Mouse (Mus musculus) ES-E14 (cell line): ENCODE results near the gene Armh4. TPM values are rescaled to one million over a fixed set of nuclear protein-coding genes. Genes with fewer than 3 reads are reported as not detected.

ENCODE experiments used
- DNase-seq: peaks from one replicate; pipeline ENCODE4 v3.0.0-alpha.2; 2013; ENCODE audit warnings: low read depth, low spot score
- H3K27ac ChIP-seq: 2 replicates; pipeline ENCODE4 v1.5.1; 2012; ENCODE audit warnings: low read depth, mild to moderate bottlenecking, low read length, moderate library complexity, mixed read lengths; ENCODE audit not compliant: poor library complexity, insufficient read depth, severe bottlenecking
- H3K36me3 ChIP-seq: 2 replicates; pipeline ENCODE4 v1.6.1; 2012; ENCODE audit warnings: mild to moderate bottlenecking, low read length, moderate library complexity, mixed read lengths; ENCODE audit not compliant: control insufficient read depth, poor library complexity, insufficient read depth, severe bottlenecking
- H3K4me1 ChIP-seq, 2 experiments: fragments of 150-350 bp in 1 of 2; sonication (generic) in 1 of 2; 2 replicates each; pipeline ENCODE4 v1.6.1; 2012; ENCODE audit warnings: low read length in 2 of 2, mild to moderate bottlenecking in 1 of 2, mixed read lengths in 1 of 2; ENCODE audit not compliant: control insufficient read depth in 2 of 2, insufficient read depth in 2 of 2, poor library complexity in 1 of 2
- H3K4me3 ChIP-seq, 2 experiments: fragments of 150-350 bp in 1 of 2; sonication (generic) in 1 of 2; 2 replicates each; pipeline ENCODE4 v1.5.1; 2012; ENCODE audit warnings: low read length in 2 of 2, low read depth in 1 of 2, mild to moderate bottlenecking in 1 of 2, mixed read lengths in 1 of 2; ENCODE audit not compliant: insufficient read depth in 1 of 2, poor library complexity in 1 of 2, severe bottlenecking in 1 of 2
- H3K9ac ChIP-seq: 2 replicates; pipeline ENCODE4 v1.6.1; 2012; ENCODE audit warnings: low read depth, mild to moderate bottlenecking, low read length, mixed read lengths; ENCODE audit not compliant: poor library complexity, insufficient read depth, severe bottlenecking
- H3K9me3 ChIP-seq: fragments of 150-350 bp; sonication (generic); 2 replicates; pipeline ENCODE4 v1.6.1; 2012; ENCODE audit warnings: low read depth, mild to moderate bottlenecking, low read length; ENCODE audit not compliant: control insufficient read depth, insufficient read depth
- CHD2 ChIP-seq: IDR thresholded peaks from 2 replicates; pipeline ENCODE4 v1.6.1; 2014; ENCODE audit warnings: mild to moderate bottlenecking, low read depth, low read length, inconsistent platforms
- HCFC1 ChIP-seq: IDR thresholded peaks from 2 replicates; pipeline ENCODE4 v1.6.1; 2012; ENCODE audit warnings: low read length, inconsistent platforms, borderline replicate concordance; ENCODE audit not compliant: insufficient read depth
- MAFK ChIP-seq: IDR thresholded peaks from 2 replicates; pipeline ENCODE4 v1.6.1; 2014; ENCODE audit warnings: mild to moderate bottlenecking, low read depth, low read length, inconsistent platforms; ENCODE audit not compliant: insufficient read depth
- ZC3H11A ChIP-seq: IDR thresholded peaks from 2 replicates; pipeline ENCODE4 v1.6.1; 2012; ENCODE audit warnings: low read depth, mild to moderate bottlenecking, inconsistent platforms, low read length, borderline replicate concordance
- ZNF384 ChIP-seq: IDR thresholded peaks from 2 replicates; pipeline ENCODE4 v1.6.1; 2012; ENCODE audit warnings: low read depth, low read length, inconsistent platforms
- in situ Hi-C, 2 experiments: fragments of 600-800 bp; cut with MboI; formaldehyde crosslinking; loops; one replicate each; pipeline ENCODE4 v1.15.1; 2025; ENCODE audit warnings: low sequenced_read_pairs in 2 of 2, inconsistent platforms in 1 of 2; ENCODE audit not compliant: unreplicated experiment in 2 of 2
- total RNA-seq: library from RNA; depleted of rRNA; stranded (reverse); fragments of 300-350 nt; gene quantifications from 2 replicates; pipeline ENCODE4 v1.2.3, GENCODE M21; 2012

Armh4 gene
- total RNA-seq, 1 experiment: 3.7 TPM

DNA sequence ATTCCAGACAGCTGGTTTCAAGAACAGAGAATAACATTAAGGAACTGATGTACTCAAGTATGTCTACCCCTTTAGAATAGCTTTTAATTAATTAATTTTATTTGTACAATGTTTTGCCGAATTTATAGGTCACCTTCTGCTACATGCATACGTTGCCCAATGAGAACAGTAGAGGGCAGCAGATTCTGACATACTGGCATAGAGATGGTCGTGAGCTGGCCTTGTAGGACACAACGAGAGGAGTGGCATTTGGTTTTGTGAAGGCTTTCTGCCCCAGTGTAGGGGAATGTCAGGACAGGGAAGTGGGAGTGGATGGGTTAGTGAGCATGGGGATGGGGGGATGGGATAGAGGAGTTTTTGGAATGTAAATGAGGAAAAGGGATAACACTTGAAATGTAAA, 18.3 kb upstream of the Armh4 start:
- Histone ChIP-seq H3K4me3 (no peak overlapping the region), H3K9ac (no peak overlapping the region), H3K9me3 (no peaks in the 10 kb centered on the region), H3K4me1 (no peaks in the 10 kb centered on the region), H3K36me3 (no peaks in the 10 kb centered on the region), H3K27ac (no peak overlapping the region)
- TF ChIP-seq ZNF384: 0 out of 2 replicates have a peak, but pooled peaks have one; percentile 21
- TF ChIP-seq ZC3H11A: peak; percentile 69; the same call in 1 of the 2 replicates
- no peak for TF ChIP-seq HCFC1
- no peak for TF ChIP-seq CHD2
- in situ Hi-C loops: no loop called here
- no peak for DNase-seq

DNA sequence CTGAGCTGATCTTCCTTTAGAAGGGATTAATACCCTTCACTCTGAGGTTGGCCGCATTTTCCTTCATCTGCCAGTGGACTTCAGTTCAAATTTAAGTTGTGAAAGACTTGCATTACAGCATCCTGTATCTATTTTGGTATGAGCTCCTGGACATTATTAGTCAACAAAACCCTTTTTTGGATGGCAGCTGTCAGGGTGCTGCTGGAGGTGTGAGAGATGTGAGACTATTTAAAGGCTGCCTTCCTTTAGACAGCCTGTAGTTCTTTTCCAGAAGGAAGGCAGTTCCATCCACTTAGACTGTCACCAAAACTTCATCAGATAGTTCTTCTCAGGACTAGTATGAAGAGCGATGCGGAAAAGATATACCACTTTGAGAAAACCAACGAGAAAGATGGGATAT, 10.8 kb upstream of the Armh4 start:
- in situ Hi-C loops: no loop called here
- DNase-seq: no peak
- Histone ChIP-seq H3K27ac (no peak overlapping the region), H3K4me1 (no peaks in the 10 kb centered on the region), H3K9ac (no peak overlapping the region), H3K36me3 (no peaks in the 10 kb centered on the region), H3K4me3 (no peak overlapping the region), H3K9me3 (no peaks in the 10 kb centered on the region)
- TF ChIP-seq CHD2 (no peak), ZC3H11A (no peak), MAFK (no peak), ZNF384 (no peak), HCFC1 (no peak)

DNA sequence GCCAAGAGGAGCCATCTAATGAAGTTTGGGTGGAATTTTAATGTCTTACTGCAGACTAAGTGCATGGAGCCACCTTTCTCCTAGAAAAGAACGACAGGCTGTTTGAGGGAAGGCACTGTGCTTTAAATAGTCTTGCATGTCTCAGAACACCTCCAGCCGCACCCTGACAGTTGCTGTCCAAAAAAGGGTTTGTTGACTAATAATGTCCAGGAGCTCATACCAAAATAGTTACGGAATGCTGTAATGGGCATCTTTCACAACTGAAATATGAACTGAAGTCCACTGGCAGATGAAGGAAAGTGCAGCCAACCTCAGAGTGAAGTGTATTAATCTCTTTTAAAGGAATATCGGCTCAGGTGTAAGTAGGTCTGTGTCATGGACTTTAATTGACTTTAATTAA, 7.4 kb upstream of the Armh4 start:
- H3K36me3 ChIP-seq: no peaks in the 10 kb centered on the region
- no peak overlapping the region for H3K4me3 ChIP-seq
- DNase-seq: no peak
- no peak overlapping the region for H3K27ac ChIP-seq
- no peaks in the 10 kb centered on the region for H3K9me3 ChIP-seq
- H3K4me1 ChIP-seq: no peaks in the 10 kb centered on the region
- TF ChIP-seq ZC3H11A (no peak), CHD2 (no peak), HCFC1 (no peak), MAFK (no peak), ZNF384 (no peak)
- H3K9ac ChIP-seq: no peak overlapping the region
- in situ Hi-C loops: no loop called here

DNA sequence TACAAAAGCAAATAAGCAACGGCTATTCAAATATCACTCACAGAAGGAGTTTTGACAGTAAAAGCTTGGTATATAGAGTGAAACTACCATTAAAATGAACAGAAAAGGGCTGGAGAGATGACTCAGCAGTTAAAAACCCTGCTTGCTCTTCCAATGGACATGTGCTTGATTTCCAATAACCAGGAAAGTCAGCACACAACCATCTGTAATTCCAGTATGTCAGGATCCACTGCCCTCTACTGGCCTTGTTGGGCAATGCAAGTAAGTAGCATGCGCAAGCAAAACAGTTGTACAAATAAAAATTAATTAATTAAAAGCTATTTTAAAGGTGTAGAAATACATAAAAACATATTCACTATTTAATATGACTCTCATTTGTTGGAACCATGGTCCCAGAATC, 2.6 kb upstream of the Armh4 start:
- Histone ChIP-seq H3K27ac (no peak overlapping the region), H3K4me3 (no peak overlapping the region), H3K9me3 (no peaks in the 10 kb centered on the region), H3K36me3 (no peaks in the 10 kb centered on the region), H3K9ac (no peak overlapping the region), H3K4me1 (no peaks in the 10 kb centered on the region)
- in situ Hi-C loops: no loop called here
- peak; percentile 84 for TF ChIP-seq MAFK
- peak; percentile 70 for TF ChIP-seq ZC3H11A
- no peak for TF ChIP-seq ZNF384
- TF ChIP-seq CHD2: no peak
- DNase-seq: peak; percentile 36

DNA sequence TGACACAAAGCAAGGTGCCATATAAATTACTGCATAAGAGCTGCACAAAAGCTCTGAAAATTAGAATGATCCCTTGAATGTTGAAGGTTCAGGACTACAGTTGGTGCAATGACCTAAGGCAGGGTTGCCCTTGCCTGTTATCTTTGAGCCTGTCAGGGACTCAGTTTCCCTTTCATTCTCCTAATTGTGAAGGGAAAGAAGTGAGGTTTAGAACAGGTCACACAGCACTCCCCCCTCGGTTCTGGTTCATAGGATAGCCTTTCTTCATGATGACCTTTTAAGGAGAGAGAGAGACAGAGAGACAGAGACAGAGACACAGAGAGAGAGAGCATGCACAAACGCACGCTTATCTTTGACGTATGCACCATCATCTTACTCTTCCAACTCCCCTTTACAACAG, 683 bp upstream of the Armh4 start:
- no peak for TF ChIP-seq HCFC1
- no peak for TF ChIP-seq ZNF384
- no peak for TF ChIP-seq MAFK
- TF ChIP-seq ZC3H11A: no peak
- no peak for TF ChIP-seq CHD2
- Histone ChIP-seq H3K27ac (no peak overlapping the region), H3K9me3 (no peaks in the 10 kb centered on the region), H3K4me3 (peak overlapping the region in 1 of 2 experiments; percentile 96; a peak in 1 of 4 replicates), H3K36me3 (no peaks in the 10 kb centered on the region), H3K4me1 (no peaks in the 10 kb centered on the region), H3K9ac (no peak overlapping the region)
- DNase-seq: no peak
- in situ Hi-C loops: no loop called here
